Mouse (Mus musculus): ENCODE results near the gene Il27.

DNA sequence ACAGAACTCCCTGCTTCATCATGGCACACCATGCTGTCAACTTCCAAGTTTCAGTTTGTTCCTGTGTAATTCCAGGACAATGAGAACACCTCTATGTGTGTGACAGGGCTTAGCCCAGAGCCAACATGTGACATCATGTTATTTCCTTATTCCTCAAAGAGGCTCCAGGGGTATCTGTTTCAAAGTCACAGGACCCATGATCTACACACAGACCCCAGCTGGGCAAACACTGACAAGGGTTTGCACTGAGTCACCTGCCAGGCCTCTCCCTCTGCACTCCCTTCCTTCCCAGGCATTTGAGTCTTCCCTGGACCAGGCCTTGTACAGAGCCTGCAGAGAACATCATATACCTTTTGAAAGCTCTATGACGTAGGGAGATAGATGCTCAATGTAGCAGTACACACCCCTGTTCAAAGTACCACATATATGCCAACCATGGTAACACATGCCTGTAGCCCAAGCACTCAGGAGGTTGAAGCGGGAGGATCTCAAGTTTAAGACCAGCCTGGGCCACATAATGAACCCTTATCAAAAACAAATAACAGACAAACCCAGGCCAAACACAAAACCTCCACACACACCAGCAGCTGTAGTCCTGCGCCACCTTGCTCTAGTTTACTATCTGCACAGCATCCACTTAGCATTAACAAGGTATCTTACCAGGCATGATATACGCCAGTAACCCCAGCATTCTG lies 36.2 kb upstream of the Il27 start, which contains the start of gene Nupr1:
- TF ChIP-seq CTCF (IDR thresholded peaks at IDR 0.05; ENCODE audit: control insufficient read depth, insufficient read depth, insufficient replicate concordance, low read depth, low read length) (no peak), POLR2A (IDR thresholded peaks at IDR 0.05; ENCODE audit: control insufficient read depth, low read depth, low read length) (no peak)
